Mouse (Mus musculus): ENCODE data around the gene Rgs8. TPM values are rescaled to one million over a fixed set of nuclear protein-coding genes. Genes with fewer than 3 reads are reported as not detected.

Gene Rgs8
- polyA plus RNA-seq, 1 experiment: 0.10 TPM

DNA sequence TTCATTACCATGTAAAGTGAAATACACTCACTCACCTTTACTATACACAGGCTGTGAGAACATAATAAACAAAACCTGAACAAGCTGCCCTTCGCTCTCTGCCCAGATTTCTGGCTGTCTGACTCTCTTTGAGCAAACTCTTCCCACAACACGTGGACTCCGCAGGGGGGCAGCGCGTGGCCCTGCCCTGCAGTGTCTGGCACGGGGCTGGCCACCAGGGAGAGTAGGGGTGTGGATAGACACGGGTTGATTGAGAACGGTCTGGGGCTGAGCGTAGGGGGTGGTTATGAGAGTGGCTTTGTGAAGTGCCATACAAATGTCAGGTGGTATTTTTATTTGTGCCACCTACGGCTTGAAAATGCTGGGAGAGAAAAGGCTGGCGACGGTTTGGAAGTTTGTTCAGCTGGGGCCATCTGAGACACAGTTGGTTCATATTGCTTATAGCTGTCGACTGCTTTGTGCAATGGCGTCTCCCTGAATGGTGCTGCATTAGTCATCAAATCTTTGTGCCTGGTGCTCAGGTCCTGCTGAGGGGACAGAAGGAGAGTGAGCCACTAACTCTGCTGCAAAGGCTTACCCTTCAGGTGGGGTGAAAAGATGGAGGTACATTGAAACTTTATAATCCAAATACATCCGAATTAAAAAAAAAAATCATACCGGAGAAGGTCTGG, 44.9 kb downstream of the Rgs8 start:
- H3K27ac ChIP-seq (ENCODE audit: insufficient read depth, low read length): no peak overlapping the region
- H3K4me1 ChIP-seq (ENCODE audit: control insufficient read depth, insufficient read depth, low read length): no peaks in the 10 kb centered on the region
- no peaks in the 10 kb centered on the region for H3K27me3 ChIP-seq (ENCODE audit: control insufficient read depth, insufficient read depth, low read length, poor library complexity, severe bottlenecking)
- no peak overlapping the region for H3K9ac ChIP-seq (ENCODE audit: low read depth, poor library complexity, severe bottlenecking)
- H3K36me3 ChIP-seq (ENCODE audit: control insufficient read depth, insufficient read depth, low read length, poor library complexity, severe bottlenecking): no peaks in the 10 kb centered on the region
- no peak overlapping the region for H3K4me3 ChIP-seq (ENCODE audit: low read depth, low read length)
- TF ChIP-seq EP300 (IDR thresholded peaks at IDR 0.05; ENCODE audit: insufficient read depth, low read depth, low read length) (no peak), POLR2A (IDR thresholded peaks at IDR 0.05; ENCODE audit: insufficient read depth, low read length) (no peak), CTCF (IDR thresholded peaks at IDR 0.05; ENCODE audit: low read depth, low read length) (no peak)
- H3K9me3 ChIP-seq (replicated peaks; ENCODE audit: control insufficient read depth, insufficient read depth, low read length, poor library complexity, severe bottlenecking): no peaks in the 10 kb centered on the region

GRCm38 (mm10) chr1:153698311-153699084, 45.7 kb downstream of the Rgs8 start:
- H3K4me1 ChIP-seq (ENCODE audit: control insufficient read depth, insufficient read depth, low read length): no peaks in the 10 kb centered on the region
- H3K27me3 ChIP-seq (ENCODE audit: control insufficient read depth, insufficient read depth, low read length, poor library complexity, severe bottlenecking): no peaks in the 10 kb centered on the region
- no peak overlapping the region for H3K9ac ChIP-seq (ENCODE audit: low read depth, poor library complexity, severe bottlenecking)
- H3K4me3 ChIP-seq (ENCODE audit: low read depth, low read length): no peak overlapping the region
- no peak for TF ChIP-seq EP300 (IDR thresholded peaks at IDR 0.05; ENCODE audit: insufficient read depth, low read depth, low read length)
- no peak for TF ChIP-seq CTCF (IDR thresholded peaks at IDR 0.05; ENCODE audit: low read depth, low read length)
- no peak for TF ChIP-seq POLR2A (IDR thresholded peaks at IDR 0.05; ENCODE audit: insufficient read depth, low read length)
- H3K9me3 ChIP-seq (replicated peaks; ENCODE audit: control insufficient read depth, insufficient read depth, low read length, poor library complexity, severe bottlenecking): no peaks in the 10 kb centered on the region
- no peak overlapping the region for H3K27ac ChIP-seq (ENCODE audit: insufficient read depth, low read length)
- no peaks in the 10 kb centered on the region for H3K36me3 ChIP-seq (ENCODE audit: control insufficient read depth, insufficient read depth, low read length, poor library complexity, severe bottlenecking)

DNA sequence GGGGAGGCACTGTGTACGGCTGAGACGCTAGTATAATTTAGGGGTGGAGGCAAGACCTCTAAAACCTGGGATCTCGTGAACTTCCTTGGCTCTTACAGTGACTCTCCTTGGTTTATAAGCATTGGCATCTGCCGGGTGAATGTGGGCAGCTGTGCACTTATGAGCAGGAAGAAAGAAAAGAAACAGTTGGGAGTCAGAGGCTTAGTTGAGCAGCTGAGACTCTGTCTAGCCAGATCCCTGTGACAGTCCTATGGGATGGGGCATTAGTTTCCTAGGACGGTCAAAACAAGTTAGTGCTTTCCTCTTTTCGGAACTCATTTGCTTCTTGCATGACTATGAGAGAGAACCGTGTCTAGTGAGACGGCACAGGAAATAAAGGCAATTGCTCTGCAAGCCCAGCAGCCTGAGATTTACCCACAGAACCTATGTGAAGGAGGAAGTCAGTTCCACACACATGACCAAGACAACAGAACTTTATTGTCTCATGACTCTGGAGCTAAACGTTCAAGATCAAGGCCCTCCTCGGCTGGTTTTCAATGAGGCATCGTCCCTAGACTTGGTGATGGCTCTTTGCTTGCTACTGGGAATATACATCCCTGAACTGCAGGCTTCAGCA, 47.7 kb downstream of the Rgs8 start:
- Histone ChIP-seq H3K27ac (ENCODE audit: insufficient read depth, low read length) (no peak overlapping the region), H3K4me1 (ENCODE audit: control insufficient read depth, insufficient read depth, low read length) (peaks cover 2% of the 10 kb centered on the region), H3K27me3 (ENCODE audit: control insufficient read depth, insufficient read depth, low read length, poor library complexity, severe bottlenecking) (no peaks in the 10 kb centered on the region), H3K9ac (ENCODE audit: low read depth, poor library complexity, severe bottlenecking) (no peak overlapping the region), H3K4me3 (ENCODE audit: low read depth, low read length) (no peak overlapping the region), H3K9me3 (replicated peaks; ENCODE audit: control insufficient read depth, insufficient read depth, low read length, poor library complexity, severe bottlenecking) (no peaks in the 10 kb centered on the region), H3K36me3 (ENCODE audit: control insufficient read depth, insufficient read depth, low read length, poor library complexity, severe bottlenecking) (no peaks in the 10 kb centered on the region)
- no peak for TF ChIP-seq CTCF (IDR thresholded peaks at IDR 0.05; ENCODE audit: low read depth, low read length)
- no peak for TF ChIP-seq EP300 (IDR thresholded peaks at IDR 0.05; ENCODE audit: insufficient read depth, low read depth, low read length)
- no peak for TF ChIP-seq POLR2A (IDR thresholded peaks at IDR 0.05; ENCODE audit: insufficient read depth, low read length)

DNA sequence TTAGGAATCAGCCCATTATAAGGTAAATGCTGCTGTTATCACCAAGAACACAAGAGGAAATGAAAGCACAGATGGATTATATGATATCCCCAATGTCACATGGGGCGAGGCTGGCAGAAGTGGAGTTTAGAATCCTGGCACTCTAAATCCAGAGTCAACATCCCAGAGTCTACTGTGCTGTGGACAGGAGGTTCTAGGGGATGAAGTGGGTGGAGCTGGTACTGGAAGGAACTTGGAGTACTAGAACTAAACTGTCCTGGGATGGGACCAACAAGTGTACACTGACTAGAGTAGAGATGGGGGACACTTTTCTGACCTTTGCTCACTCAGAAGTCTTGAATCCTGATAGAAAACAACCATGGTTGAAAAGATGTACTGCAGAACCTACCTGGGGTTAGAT, 48.6 kb downstream of the Rgs8 start:
- Histone ChIP-seq H3K27ac (ENCODE audit: insufficient read depth, low read length) (no peak overlapping the region), H3K36me3 (ENCODE audit: control insufficient read depth, insufficient read depth, low read length, poor library complexity, severe bottlenecking) (no peaks in the 10 kb centered on the region), H3K4me1 (ENCODE audit: control insufficient read depth, insufficient read depth, low read length) (peaks cover 2% of the 10 kb centered on the region), H3K4me3 (ENCODE audit: low read depth, low read length) (no peak overlapping the region), H3K9ac (ENCODE audit: low read depth, poor library complexity, severe bottlenecking) (no peak overlapping the region), H3K9me3 (replicated peaks; ENCODE audit: control insufficient read depth, insufficient read depth, low read length, poor library complexity, severe bottlenecking) (no peaks in the 10 kb centered on the region), H3K27me3 (ENCODE audit: control insufficient read depth, insufficient read depth, low read length, poor library complexity, severe bottlenecking) (no peaks in the 10 kb centered on the region)
- no peak for TF ChIP-seq EP300 (IDR thresholded peaks at IDR 0.05; ENCODE audit: insufficient read depth, low read depth, low read length)
- no peak for TF ChIP-seq POLR2A (IDR thresholded peaks at IDR 0.05; ENCODE audit: insufficient read depth, low read length)
- no peak for TF ChIP-seq CTCF (IDR thresholded peaks at IDR 0.05; ENCODE audit: low read depth, low read length)

GRCm38 (mm10) chr1:153702166-153702852, 49.5 kb downstream of the Rgs8 start:
- Histone ChIP-seq H3K9me3 (replicated peaks; ENCODE audit: control insufficient read depth, insufficient read depth, low read length, poor library complexity, severe bottlenecking) (no peaks in the 10 kb centered on the region), H3K4me3 (ENCODE audit: low read depth, low read length) (no peak overlapping the region), H3K36me3 (ENCODE audit: control insufficient read depth, insufficient read depth, low read length, poor library complexity, severe bottlenecking) (no peaks in the 10 kb centered on the region), H3K4me1 (ENCODE audit: control insufficient read depth, insufficient read depth, low read length) (peaks cover 2% of the 10 kb centered on the region), H3K27me3 (ENCODE audit: control insufficient read depth, insufficient read depth, low read length, poor library complexity, severe bottlenecking) (no peaks in the 10 kb centered on the region), H3K9ac (ENCODE audit: low read depth, poor library complexity, severe bottlenecking) (no peak overlapping the region), H3K27ac (ENCODE audit: insufficient read depth, low read length) (no peak overlapping the region)
- TF ChIP-seq POLR2A (IDR thresholded peaks at IDR 0.05; ENCODE audit: insufficient read depth, low read length): no peak
- TF ChIP-seq CTCF (IDR thresholded peaks at IDR 0.05; ENCODE audit: low read depth, low read length): no peak
- no peak for TF ChIP-seq EP300 (IDR thresholded peaks at IDR 0.05; ENCODE audit: insufficient read depth, low read depth, low read length)
